Comparison of ENCODE assay signal across 11 mouse cellular contexts in genomic region chr16:23505904-23506687, GRCm38 (mm10). TPM values are rescaled to one million over a fixed set of nuclear protein-coding genes. Genes with fewer than 3 reads are reported as not detected.
DNase-seq lines count a peak whose midpoint lies in the region; ATAC-seq and TF ChIP-seq lines count a peak whose summit lies in the region.
"Had no signal": no experiment of that assay in that cellular context is flagged by ENCODE, and none has a peak within 500 bp of the region (broad histone marks: within the 10 kb centered on the region; RNA-seq: fewer than 3 reads in every experiment).

No protein-coding gene starts in this region.

- DNase-seq in heart, embryonic 10.5 days (ENCODE audit: low spot score): no peak
- no peak for DNase-seq in heart, adult 2 months
- peak; percentile 36 for DNase-seq in ovary, postnatal 36 days (ENCODE audit: low spot score)
- DNase-seq in ovary, postnatal 10 days (ENCODE audit: low spot score): no peak
- peak; percentile 29 for DNase-seq in liver
- DNase-seq in gastrocnemius, postnatal 14 days: no peak
- DNase-seq: cerebellum, adult 9-11 months; spleen, adult 18-20 months had no signal

- no peak overlapping the region for H3K4me3 ChIP-seq in heart, embryonic 10.5 days
- H3K4me3 ChIP-seq in heart, adult 2 months: no peak overlapping the region
- no peak overlapping the region for H3K4me3 ChIP-seq in neural tube, embryonic 14.5 days (ENCODE audit: low read depth, low read length)
- H3K4me3 ChIP-seq: limb, embryonic 15.5 days had no signal

- no peak for TF ChIP-seq POLR2A in heart, adult 2 months (IDR thresholded peaks at IDR 0.05; ENCODE audit: insufficient read depth, low read depth, low read length)

- H3K79me2 ChIP-seq in heart, adult 2 months (replicated peaks; ENCODE audit: control insufficient read depth, insufficient read depth, low read length): no peaks in the 10 kb centered on the region

- no peak for TF ChIP-seq EP300 in heart, adult 2 months (IDR thresholded peaks at IDR 0.05; ENCODE audit: insufficient read depth, low read depth, low read length)

- no peak for ATAC-seq in neural tube, embryonic 14.5 days (ENCODE audit: low read depth)
- no peak for ATAC-seq in inflammation-experienced regulatory T-cells, adult 6 months

- H3K9me3 ChIP-seq in heart, embryonic 10.5 days: no peaks in the 10 kb centered on the region
- H3K9me3 ChIP-seq in neural tube, embryonic 14.5 days (ENCODE audit: control insufficient read depth, low read length): no peaks in the 10 kb centered on the region
- H3K9me3 ChIP-seq: limb, embryonic 15.5 days had no signal

- 29% methylated on average over 11 of the region's 11 CpGs for WGBS in heart, embryonic 10.5 days
- 36% methylated on average over 11 of the region's 11 CpGs for WGBS in heart, adult 2 months
- WGBS in neural tube, embryonic 14.5 days: 63% methylated on average over 11 of the region's 11 CpGs

- no peak for TF ChIP-seq CTCF in heart, adult 2 months (IDR thresholded peaks at IDR 0.05)

- H3K4me1 ChIP-seq in heart, embryonic 10.5 days: peaks cover 37% of the 10 kb centered on the region
- no peaks in the 10 kb centered on the region; the same call in 1 of the 2 replicates for H3K4me1 ChIP-seq in heart, adult 2 months (ENCODE audit: control insufficient read depth, insufficient read depth, low read length)
- H3K4me1 ChIP-seq in neural tube, embryonic 14.5 days (ENCODE audit: control insufficient read depth, insufficient read depth, low read length): 0 out of 2 replicates have a peak, but pooled peaks cover 5% of the 10 kb centered on the region
- H3K4me1 ChIP-seq: limb, embryonic 15.5 days had no signal

- no peak overlapping the region for H3K9ac ChIP-seq in heart, adult 2 months (ENCODE audit: low read depth, low read length)
- H3K9ac ChIP-seq in neural tube, embryonic 14.5 days (replicated peaks; ENCODE audit: low read depth, low read length): no peak overlapping the region
- H3K9ac ChIP-seq: limb, embryonic 15.5 days had no signal

- H3K36me3 ChIP-seq in heart, embryonic 10.5 days: no peaks in the 10 kb centered on the region
- no peaks in the 10 kb centered on the region for H3K36me3 ChIP-seq in heart, adult 2 months (ENCODE audit: control insufficient read depth, insufficient read depth, low read length)
- 0 out of 2 replicates have a peak, but pooled peaks cover 4% of the 10 kb centered on the region for H3K36me3 ChIP-seq in neural tube, embryonic 14.5 days (ENCODE audit: control insufficient read depth, insufficient read depth, low read length)
- H3K36me3 ChIP-seq: limb, embryonic 15.5 days had no signal

- H3K27ac ChIP-seq in heart, embryonic 10.5 days: 0 out of 2 replicates have a peak overlapping the region, but pooled peaks have one; percentile 38
- no peak overlapping the region for H3K27ac ChIP-seq in heart, adult 2 months
- peak overlapping the region; percentile 25; the same call in 1 of the 2 replicates for H3K27ac ChIP-seq in neural tube, embryonic 14.5 days (ENCODE audit: low read depth, low read length)
- H3K27ac ChIP-seq: limb, embryonic 15.5 days had no signal

- intact Hi-C loops in heart, adult 2 months (cut with DNase I): no loop called here
- intact Hi-C loops in gastrocnemius, postnatal 14 days (cut with DNase I; ENCODE audit: low total_unique reads): no loop called here

- H3K4me2 ChIP-seq in neural tube, embryonic 14.5 days (ENCODE audit: low read depth, low read length): no peak overlapping the region
- H3K4me2 ChIP-seq: limb, embryonic 15.5 days had no signal

- peaks cover 42% of the 10 kb centered on the region for H3K27me3 ChIP-seq in heart, embryonic 10.5 days (ENCODE audit: insufficient read depth, poor library complexity, severe bottlenecking)
- no peaks in the 10 kb centered on the region for H3K27me3 ChIP-seq in heart, adult 2 months (ENCODE audit: control insufficient read depth, insufficient read depth, low read length)
- no peaks in the 10 kb centered on the region for H3K27me3 ChIP-seq in neural tube, embryonic 14.5 days (ENCODE audit: control insufficient read depth, insufficient read depth, low read length)
- H3K27me3 ChIP-seq: limb, embryonic 15.5 days had no signal

RNA-seq across cellular contexts. Expression of gene Rtp4, which starts 14.0 kb away (rescaled TPM):
- 1.4 and 1.9 TPM in 2 replicates for polyA plus RNA-seq in heart, embryonic 10.5 days (2016; fragmentation: Nextera tagmentation; extraction: Ambion mirVana)
- 1 to 10 TPM; 4.5 to 4.8 TPM for total RNA-seq in heart, adult 2 months (2021)
- 10.4 and 11.0 TPM in 2 replicates for polyA plus RNA-seq in heart, adult 2 months (2012; rRNA removed)
- polyA plus RNA-seq in neural tube, embryonic 14.5 days (2014; fragmentation: Nextera tagmentation; extraction: Ambion mirVana): 1.6 and 3.1 TPM in 2 replicates
- total RNA-seq in gastrocnemius, postnatal 14 days (2021): 1 to 10 TPM in 1 of 2 experiments, under 1 TPM in 1; 0.75 to 1.3 TPM
- polyA plus RNA-seq in inflammation-experienced regulatory T-cells, adult 6 months (2017; shearing (Covaris generic)): 100 to 1,000 TPM in 2 of 3 experiments, 10 to 100 TPM in 1; 92.6 to 125 (median 114) TPM

RNA-seq across cellular contexts. Expression of gene Masp1, which starts 14.5 kb away (rescaled TPM):
- 9.9 and 16.7 TPM in 2 replicates for polyA plus RNA-seq in heart, embryonic 10.5 days (2016; fragmentation: Nextera tagmentation; extraction: Ambion mirVana)
- total RNA-seq in heart, adult 2 months (2021): 10 to 100 TPM; 15.4 to 15.8 TPM
- polyA plus RNA-seq in heart, adult 2 months (2012; rRNA removed): 10.3 and 15.8 TPM in 2 replicates
- 31.5 and 35.6 TPM in 2 replicates for polyA plus RNA-seq in neural tube, embryonic 14.5 days (2014; fragmentation: Nextera tagmentation; extraction: Ambion mirVana)
- total RNA-seq in gastrocnemius, postnatal 14 days (2021): 10 to 100 TPM; 14.7 to 17.3 TPM
- polyA plus RNA-seq in inflammation-experienced regulatory T-cells, adult 6 months (2017; shearing (Covaris generic)): not detected

Comparison
In these comparisons a context has a peak if more than half of its experiments do, and no peak if none do; other contexts are left out.
1. DNase-seq: peak in ovary, postnatal 36 days (single experiment) and liver (single experiment); none in heart, embryonic 10.5 days (single experiment), heart, adult 2 months (0 of 2), ovary, postnatal 10 days (single experiment) and gastrocnemius, postnatal 14 days (single experiment).
2. RNA of gene Masp1, which starts 14.5 kb away (polyA plus RNA-seq): 31.5 to 35.6 TPM in neural tube, embryonic 14.5 days, 9.9 to 16.7 TPM in heart, embryonic 10.5 days and 10.3 to 15.8 TPM in heart, adult 2 months; not detected in inflammation-experienced regulatory T-cells, adult 6 months; every median in the first group is over 10 times any median in the second.